Mouse (Mus musculus) embryonic fibroblast, embryonic 13.5 days (primary cell): ENCODE data around the gene Aldh3a2. TPM values are rescaled to one million over a fixed set of nuclear protein-coding genes. Genes with fewer than 3 reads are reported as not detected.
"Not testable (repeated sequence)": the region's sequence is repeated elsewhere in the genome, so short reads cannot be mapped to it uniquely, and the experiment has no call there.

Experiments
- H3K27ac ChIP-seq: 2 replicates; pipeline ENCODE4 v1.5.1; 2012; ENCODE audit warnings: low read length, control low read depth, inconsistent platforms; ENCODE audit not compliant: insufficient read depth
- H3K4me1 ChIP-seq: 2 replicates; pipeline ENCODE4 v1.6.1; 2011; ENCODE audit warnings: low read length; ENCODE audit not compliant: control insufficient read depth, insufficient read depth
- H3K4me3 ChIP-seq: 2 replicates; pipeline ENCODE4 v1.5.1; 2011; ENCODE audit warnings: mild to moderate bottlenecking, control low read depth, low read length; ENCODE audit not compliant: insufficient read depth
- CTCF ChIP-seq: IDR thresholded peaks from 2 replicates; pipeline ENCODE4 v1.5.1; 2011; ENCODE audit warnings: mild to moderate bottlenecking, control low read depth, low read length, moderate library complexity, borderline replicate concordance; ENCODE audit not compliant: insufficient read depth
- POLR2A ChIP-seq: IDR thresholded peaks from 2 replicates; pipeline ENCODE4 v1.6.1; 2011; ENCODE audit warnings: low read depth, mild to moderate bottlenecking, control low read depth, low read length, moderate library complexity
- polyA plus RNA-seq: library from polyadenylated mRNA; stranded (reverse); fragments of >200 nt; gene quantifications from 2 replicates; pipeline ENCODE4 v1.2.4, GENCODE M21; 2011; ENCODE audit warnings: low read depth; ENCODE audit not compliant: missing spikeins, insufficient read length

The Aldh3a2 gene
- polyA plus RNA-seq, 1 experiment, result 50.3 TPM

DNA sequence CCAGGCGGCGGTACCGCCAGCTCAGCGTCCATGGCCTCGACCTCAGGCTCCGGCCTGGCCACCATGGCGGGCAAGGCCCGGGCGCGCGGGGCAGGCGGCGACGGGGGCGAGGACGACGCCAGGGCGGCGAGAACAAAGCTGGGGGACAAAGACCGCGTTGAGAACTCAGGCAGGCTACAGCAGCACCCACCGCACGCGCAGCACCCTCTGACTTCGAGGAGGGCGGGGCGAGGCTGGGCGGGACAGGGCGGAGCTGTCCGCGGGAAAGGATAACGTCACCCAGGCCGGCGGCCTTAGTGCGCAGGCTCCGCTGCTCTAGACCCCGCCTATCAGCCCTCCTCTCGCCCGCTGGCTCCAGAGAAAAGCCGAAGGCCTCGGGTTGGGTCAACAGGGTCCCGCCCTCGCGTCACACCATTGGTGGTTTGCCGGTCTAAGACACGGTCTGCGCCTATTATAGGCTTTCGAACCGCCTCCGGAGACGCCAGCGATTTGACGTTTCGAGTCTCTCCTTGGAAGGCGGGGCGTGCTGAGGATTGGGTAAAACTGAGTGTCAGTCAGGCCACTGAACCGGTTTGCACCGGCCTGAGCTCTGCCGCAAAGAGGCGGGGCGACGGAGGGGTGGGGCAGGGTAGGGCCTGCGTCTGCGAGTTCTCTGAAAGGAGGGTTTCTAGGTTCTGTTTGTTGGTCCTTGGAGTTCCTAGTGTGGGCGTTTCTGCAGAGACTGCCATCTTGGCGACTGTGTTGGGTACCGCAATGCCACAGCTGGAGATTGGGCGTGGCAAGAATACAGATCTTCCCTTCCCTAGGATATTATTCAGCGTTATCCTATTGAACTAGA, 92.2 kb downstream of the Aldh3a2 start, which contains the start of gene Usp22:
Gene Usp22 (minus strand): TSS at position 235 of the 838 bp plus-strand sequence.
- no peak for TF ChIP-seq CTCF
- TF ChIP-seq POLR2A, result peak; percentile 97
- H3K27ac ChIP-seq, result peak within 1 kb of the TSS; percentile 61
- H3K4me1 ChIP-seq, result peaks cover 4% of the 10 kb centered on the region
- peak within 1 kb of the TSS; percentile 96 for H3K4me3 ChIP-seq

GRCm38 (mm10) chr11:61174291-61174820, 92.9 kb downstream of the Aldh3a2 start:
- peak; percentile 53; the same call in 1 of the 2 replicates for TF ChIP-seq CTCF
- no peak for TF ChIP-seq POLR2A
- peaks cover 4% of the 10 kb centered on the region for H3K4me1 ChIP-seq
- peak overlapping the region; percentile 61 for H3K27ac ChIP-seq
- peak overlapping the region; percentile 96 for H3K4me3 ChIP-seq

DNA sequence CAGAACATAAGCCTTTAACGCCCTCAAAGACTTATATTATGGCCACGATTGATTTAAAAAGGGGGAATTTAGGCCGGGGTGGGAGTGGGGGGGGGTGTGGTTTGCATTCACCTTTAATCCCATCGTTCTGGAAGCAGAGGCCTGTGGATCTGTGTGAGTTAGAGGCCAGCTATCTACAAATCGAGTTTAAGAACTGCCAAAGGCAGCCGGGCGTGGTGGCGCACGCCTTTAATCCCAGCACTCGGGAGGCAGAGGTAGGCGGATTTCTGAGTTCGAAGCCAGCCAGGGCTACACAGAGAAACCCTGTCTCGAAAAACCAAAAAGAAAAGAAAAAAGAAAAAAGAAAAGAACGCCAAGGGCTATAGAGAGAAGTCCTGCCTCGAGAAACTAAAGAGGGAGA, 93.8 kb downstream of the Aldh3a2 start:
- not testable (repeated sequence) for H3K27ac ChIP-seq, H3K4me1 ChIP-seq
- H3K4me3 ChIP-seq, result peak overlapping the region; percentile 96

Other genes starting within 250 kb of the Aldh3a2 start
- gene Kcnj12, start 244.9 kb downstream of the Aldh3a2 start, polyA plus RNA-seq, result not detected in 2 replicates
- gene Tnfrsf13b, start 140.7 kb downstream of the Aldh3a2 start, polyA plus RNA-seq, result not detected in 2 replicates
- gene Usp22, start 92.4 kb downstream of the Aldh3a2 start, polyA plus RNA-seq, result 99.6 and 117 TPM in 2 replicates
- 0.50 and 1.1 TPM in 2 replicates for gene Aldh3a1, start 59.9 kb downstream of the Aldh3a2 start, polyA plus RNA-seq
- not detected in 2 replicates for gene Slc47a2, start 75.4 kb upstream of the Aldh3a2 start, polyA plus RNA-seq
- gene Slc47a1, start 110.9 kb upstream of the Aldh3a2 start, polyA plus RNA-seq, result not detected in 2 replicates
- 0.70 TPM in 1 of 2 replicates, not detected in the other for gene Rnf112, start 186.7 kb upstream of the Aldh3a2 start, polyA plus RNA-seq
- gene Mfap4, start 218.0 kb upstream of the Aldh3a2 start, polyA plus RNA-seq, result 140 and 530 TPM in 2 replicates
- 28.3 and 35.6 TPM in 2 replicates for gene Mapk7, start 226.9 kb upstream of the Aldh3a2 start, polyA plus RNA-seq
- gene B9d1, start 237.7 kb upstream of the Aldh3a2 start, polyA plus RNA-seq, result 18.4 and 23.8 TPM in 2 replicates